Mouse (Mus musculus) kidney, postnatal 0 days (tissue): Measurements from ENCODE around the gene Ppp1ca. TPM values are rescaled to one million over a fixed set of nuclear protein-coding genes. Genes with fewer than 3 reads are reported as not detected.

Experiments used
- ATAC-seq: fragments of 200-750 bp; cut with Nextera tagmentation; replicated peaks from 2 replicates; pipeline ENCODE4 v1.8.0; 2017; ENCODE audit warnings: low read depth, moderate number of reproducible peaks, moderate TSS enrichment, moderate library complexity; ENCODE audit not compliant: low FRiP score
- DNase-seq: peaks from one replicate; pipeline ENCODE4 v3.0.0-alpha.2; 2016; ENCODE audit warnings: low spot score
- H3K27ac ChIP-seq: fragments of 300-500 bp; sonication (generic); 2 replicates; pipeline ENCODE4 v1.5.1; 2014; ENCODE audit warnings: mild to moderate bottlenecking
- H3K27me3 ChIP-seq: fragments of 300-500 bp; sonication (generic); 2 replicates; pipeline ENCODE4 v1.6.1; 2014; ENCODE audit warnings: low read length, mixed read lengths; ENCODE audit not compliant: insufficient read depth
- H3K36me3 ChIP-seq: fragments of 300-500 bp; sonication (generic); 2 replicates; pipeline ENCODE4 v1.6.1; 2014; ENCODE audit warnings: low read length, mixed read lengths; ENCODE audit not compliant: insufficient read depth
- H3K4me1 ChIP-seq: fragments of 300-500 bp; sonication (generic); replicated peaks from 2 replicates; pipeline ENCODE4 v1.6.1; 2014; ENCODE audit warnings: antibody characterized with exemption, low read length, mixed read lengths; ENCODE audit not compliant: insufficient read depth
- H3K4me2 ChIP-seq: fragments of 300-500 bp; sonication (generic); 2 replicates; pipeline ENCODE4 v1.6.1; 2014; ENCODE audit warnings: mild to moderate bottlenecking, low read length, moderate library complexity, mixed read lengths
- H3K4me3 ChIP-seq: fragments of 300-500 bp; sonication (generic); replicated peaks from 2 replicates; pipeline ENCODE4 v1.5.1; 2014; ENCODE audit warnings: low read depth, low read length
- H3K9ac ChIP-seq: fragments of 300-500 bp; sonication (generic); 2 replicates; pipeline ENCODE4 v1.6.1; 2014; ENCODE audit warnings: low read depth, low read length
- H3K9me3 ChIP-seq: fragments of 300-500 bp; sonication (generic); replicated peaks from 2 replicates; pipeline ENCODE4 v1.6.1; 2016; ENCODE audit warnings: low read length, inconsistent platforms, mixed read lengths
- CTCF ChIP-seq: IDR thresholded peaks from 2 replicates; pipeline ENCODE4 v1.5.1; 2016; ENCODE audit warnings: antibody characterized with exemption, low read depth, mild to moderate bottlenecking, moderate library complexity
- WGBS: fragments of 180-500 bp; shearing (Covaris S2); extraction: QIAGEN DNeasy Blood & Tissue Kit; methylation state at CpG from one replicate; pipeline ENCODE4 v1.1.7; 2014; 5-methylcytosine and 5-hydroxymethylcytosine counted together
- polyA plus RNA-seq: library from polyadenylated mRNA; unstranded; fragments of >200 nt; fragmentation: Nextera tagmentation; extraction: Ambion mirVana; gene quantifications from 2 replicates; pipeline ENCODE4 v1.2.1, GENCODE M21; 2015

The Ppp1ca gene
- polyA plus RNA-seq, 1 experiment from 2014 or later: 804 TPM

DNA sequence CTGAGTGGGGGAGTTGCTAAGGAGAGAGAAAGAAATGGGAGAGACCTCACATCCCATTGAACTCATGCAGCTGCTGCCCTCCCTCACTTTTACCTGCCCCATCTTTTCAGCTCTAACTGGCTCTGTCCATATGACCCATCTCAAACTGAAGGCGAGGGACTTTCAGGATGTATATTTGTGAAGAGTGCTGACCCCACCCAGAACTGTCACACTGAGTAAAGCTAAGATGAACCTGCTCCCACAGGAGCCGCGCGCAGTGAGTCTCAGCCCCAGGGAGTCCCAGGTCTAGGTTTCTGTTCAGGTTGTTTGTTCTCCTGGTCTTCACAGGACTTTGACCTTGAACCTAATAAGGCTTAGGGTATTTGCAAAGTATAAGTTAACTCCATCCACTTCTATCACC, 37.0 kb downstream of the Ppp1ca start:
- Histone ChIP-seq H3K27ac (no peak overlapping the region), H3K4me1 (peaks cover 20% of the 10 kb centered on the region), H3K27me3 (no peaks in the 10 kb centered on the region), H3K9ac (no peak overlapping the region), H3K9me3 (no peaks in the 10 kb centered on the region), H3K4me2 (no peak overlapping the region), H3K36me3 (no peaks in the 10 kb centered on the region), H3K4me3 (no peak overlapping the region)
- ATAC-seq (no peak), DNase-seq (no peak)
- TF ChIP-seq CTCF: no peak
- 78% methylated on average over 4 of the region's 4 CpGs for WGBS

DNA sequence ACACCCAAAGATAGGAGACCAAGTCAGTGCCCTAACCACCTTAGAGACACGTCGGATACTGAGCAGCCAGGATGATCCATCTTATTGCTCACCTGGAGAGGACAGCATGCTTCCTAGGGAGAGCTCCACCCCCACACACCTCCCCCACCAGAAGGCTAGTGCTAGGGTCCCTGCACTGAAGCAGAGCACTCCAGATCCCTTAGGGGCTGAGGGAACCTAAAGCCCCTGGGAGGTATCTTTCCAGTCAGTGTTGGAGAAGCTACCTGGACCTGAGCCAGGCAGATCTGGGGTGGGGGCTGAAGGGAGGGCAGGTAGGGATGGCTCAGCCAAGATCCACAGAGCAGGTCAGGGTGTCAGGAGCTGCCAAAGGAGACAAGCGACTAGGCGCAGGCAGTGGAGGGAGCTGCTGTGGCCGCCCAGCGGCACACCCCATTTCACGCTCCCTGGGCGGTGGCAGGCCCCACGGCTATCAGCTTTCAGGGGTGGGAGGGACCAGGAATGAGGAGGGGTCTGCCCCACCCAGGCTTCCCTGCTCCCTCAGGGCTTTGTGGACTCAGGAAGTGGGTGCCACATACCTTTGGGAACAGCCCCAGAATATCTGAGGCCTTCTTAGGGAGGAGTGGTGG, 37.7 kb downstream of the Ppp1ca start:
- H3K4me3 ChIP-seq: no peak overlapping the region
- TF ChIP-seq CTCF: no peak
- H3K27me3 ChIP-seq: no peaks in the 10 kb centered on the region; the same call in 1 of the 2 replicates
- H3K9ac ChIP-seq: no peak overlapping the region
- peak overlapping the region; percentile 93; the same call in 1 of the 2 replicates for H3K27ac ChIP-seq
- WGBS: 39% methylated on average over 9 of the region's 9 CpGs
- H3K9me3 ChIP-seq: no peaks in the 10 kb centered on the region
- peak; percentile 11; the same call in 1 of the 2 replicates for ATAC-seq
- H3K4me1 ChIP-seq: peaks cover 20% of the 10 kb centered on the region
- H3K4me2 ChIP-seq: no peak overlapping the region
- H3K36me3 ChIP-seq: no peaks in the 10 kb centered on the region
- DNase-seq: peak; percentile 52

DNA sequence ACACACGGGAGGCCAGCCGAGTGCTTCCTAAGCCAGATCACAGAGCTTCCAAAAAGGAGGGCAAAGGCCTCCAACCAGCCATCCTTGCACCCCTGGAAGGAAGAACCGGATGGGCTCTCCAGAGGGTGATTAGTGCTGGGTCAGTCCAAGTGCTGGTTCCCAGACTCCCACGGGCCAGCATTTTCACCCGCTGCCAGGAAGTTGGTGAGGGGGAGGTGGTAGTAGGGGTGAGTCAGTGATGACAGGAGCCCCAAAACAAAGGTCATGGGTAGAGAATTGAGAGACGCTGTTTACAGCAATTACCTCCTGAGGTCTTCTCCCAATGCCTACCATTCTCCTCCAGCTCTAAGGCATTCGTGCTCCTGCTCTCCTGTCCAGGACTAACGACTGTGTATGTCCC, 38.5 kb downstream of the Ppp1ca start:
- Histone ChIP-seq H3K9ac (peak overlapping the region; percentile 37; the same call in 1 of the 2 replicates), H3K36me3 (no peaks in the 10 kb centered on the region), H3K27me3 (no peaks in the 10 kb centered on the region; the same call in 1 of the 2 replicates), H3K27ac (peak overlapping the region; percentile 93), H3K4me1 (peaks cover 20% of the 10 kb centered on the region), H3K9me3 (no peaks in the 10 kb centered on the region), H3K4me2 (no peak overlapping the region), H3K4me3 (no peak overlapping the region)
- no peak for ATAC-seq
- TF ChIP-seq CTCF: no peak
- 33% methylated on average over 8 of the region's 8 CpGs for WGBS
- no peak for DNase-seq

DNA sequence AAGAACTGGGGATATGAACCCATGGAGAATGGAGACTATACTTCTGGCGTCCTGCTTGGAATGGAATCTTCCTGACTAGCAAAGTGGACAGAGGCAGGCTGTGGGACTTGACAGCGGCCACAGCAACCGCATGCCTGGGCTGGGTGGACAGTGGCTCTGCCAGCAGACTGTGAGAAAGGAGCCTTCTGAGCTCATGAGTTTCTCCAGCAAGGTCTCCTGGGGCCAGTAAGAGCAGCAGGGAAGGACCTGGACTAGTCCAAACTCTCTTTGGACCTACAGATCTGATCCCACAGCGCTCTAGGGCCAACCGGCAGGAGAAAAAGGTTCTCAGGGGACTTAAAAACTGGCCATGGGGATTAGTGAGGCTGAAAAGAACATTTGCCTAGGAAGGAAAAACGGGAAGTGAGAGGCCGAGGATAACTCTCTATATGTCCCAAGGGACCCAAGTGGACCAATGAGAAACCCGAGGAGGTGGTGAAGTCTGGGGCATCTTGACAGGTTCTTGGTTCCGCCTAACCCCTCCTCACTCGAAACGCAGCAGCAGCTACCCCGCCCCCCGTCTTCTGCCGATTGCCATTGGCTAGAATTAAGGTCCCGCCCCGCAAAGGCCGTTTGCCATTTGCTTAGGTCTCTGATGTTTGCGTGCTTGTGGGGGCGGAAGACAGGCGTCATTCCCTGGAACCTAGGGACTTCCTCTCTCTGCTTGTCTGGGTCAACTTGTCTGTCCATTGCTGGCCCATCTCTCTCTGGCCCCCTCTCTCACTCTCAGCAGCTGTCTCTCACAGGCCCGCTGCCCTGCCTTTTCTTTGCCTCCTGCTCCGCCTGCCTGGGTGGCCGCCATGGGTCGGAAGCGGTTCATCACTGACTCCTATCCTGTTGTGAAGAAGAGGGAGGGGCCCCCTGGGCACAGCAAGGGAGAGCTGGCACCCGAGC, 39.7 kb downstream of the Ppp1ca start, which contains the start of gene Pold4:
Pold4 (plus strand) TSS at position 647 of the 933 bp plus-strand sequence.
- ATAC-seq (peak; percentile 81), DNase-seq (peak; percentile 99)
- Histone ChIP-seq H3K9ac (peak within 1 kb of the TSS; percentile 51), H3K27me3 (no peaks in the 10 kb centered on the region; the same call in 1 of the 2 replicates), H3K4me1 (peaks cover 20% of the 10 kb centered on the region), H3K9me3 (no peaks in the 10 kb centered on the region), H3K4me2 (peak within 1 kb of the TSS; percentile 63), H3K36me3 (no peaks in the 10 kb centered on the region), H3K27ac (peak within 1 kb of the TSS; percentile 93), H3K4me3 (peak within 1 kb of the TSS; percentile 41)
- no peak for TF ChIP-seq CTCF
- 10% methylated on average over 26 of the region's 26 CpGs for WGBS

DNA sequence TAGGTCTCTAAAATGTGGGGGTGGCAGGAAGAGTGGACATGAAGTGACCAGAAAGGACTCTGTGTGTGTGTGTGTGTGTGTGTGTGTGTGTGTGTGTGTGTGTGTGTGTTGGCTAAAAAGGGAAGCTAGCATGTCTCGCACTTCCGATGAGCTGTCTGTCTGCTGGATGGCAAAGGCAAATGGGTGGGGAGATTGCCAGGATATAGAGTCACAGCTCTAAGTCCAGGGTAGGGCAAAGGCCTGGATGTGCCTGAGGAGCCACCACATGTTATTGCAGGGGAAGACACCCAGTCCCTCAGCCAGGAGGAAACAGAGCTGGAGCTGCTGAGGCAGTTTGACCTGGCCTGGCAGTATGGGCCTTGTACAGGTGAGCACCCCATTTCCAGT, 40.3 kb downstream of the Ppp1ca start:
- H3K27ac ChIP-seq: peak overlapping the region; percentile 93
- 41% methylated on average over 2 of the region's 2 CpGs for WGBS
- DNase-seq: no peak
- peak; percentile 7; the same call in 1 of the 2 replicates for ATAC-seq
- no peak for TF ChIP-seq CTCF
- peak overlapping the region; percentile 51 for H3K9ac ChIP-seq
- peak overlapping the region; percentile 63 for H3K4me2 ChIP-seq
- no peaks in the 10 kb centered on the region for H3K9me3 ChIP-seq
- no peaks in the 10 kb centered on the region; the same call in 1 of the 2 replicates for H3K27me3 ChIP-seq
- H3K36me3 ChIP-seq: no peaks in the 10 kb centered on the region
- peaks cover 20% of the 10 kb centered on the region for H3K4me1 ChIP-seq
- H3K4me3 ChIP-seq: peak overlapping the region; percentile 41

DNA sequence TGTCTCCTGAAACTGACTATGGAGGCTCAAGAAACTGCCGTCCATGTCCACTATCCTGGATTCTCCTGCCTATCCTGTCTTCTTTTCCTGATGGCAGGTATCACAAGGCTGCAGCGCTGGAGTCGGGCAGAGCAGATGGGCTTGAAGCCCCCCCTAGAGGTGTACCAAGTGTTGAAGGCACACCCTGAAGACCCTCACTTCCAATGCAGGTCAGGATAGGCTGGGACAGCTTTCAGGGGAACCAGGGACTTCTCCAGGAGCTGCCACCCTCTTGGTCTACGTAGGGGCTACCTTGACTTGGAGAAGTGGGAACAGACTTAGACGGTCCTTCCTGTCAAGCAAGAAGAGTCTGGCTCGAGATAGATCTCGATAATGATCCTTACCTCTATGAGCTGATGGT, 40.8 kb downstream of the Ppp1ca start:
- no peak for TF ChIP-seq CTCF
- no peak for ATAC-seq
- no peaks in the 10 kb centered on the region for H3K36me3 ChIP-seq
- H3K9me3 ChIP-seq: no peaks in the 10 kb centered on the region
- H3K4me2 ChIP-seq: peak overlapping the region; percentile 63
- no peak overlapping the region for H3K9ac ChIP-seq
- WGBS: 78% methylated on average over 7 of the region's 7 CpGs
- H3K27me3 ChIP-seq: no peaks in the 10 kb centered on the region; the same call in 1 of the 2 replicates
- no peak for DNase-seq
- peaks cover 20% of the 10 kb centered on the region for H3K4me1 ChIP-seq
- peak overlapping the region; percentile 93; the same call in 1 of the 2 replicates for H3K27ac ChIP-seq
- H3K4me3 ChIP-seq: no peak overlapping the region
